Mouse (Mus musculus): Measurements from ENCODE around the gene Rad51b. TPM values are rescaled to one million over a fixed set of nuclear protein-coding genes. Genes with fewer than 3 reads are reported as not detected.
A peak's percentile ranks its signal among the peaks of the same experiment; 100 is the strongest.

The Rad51b gene
- polyA plus RNA-seq, 1 experiment from 2014 or later, result 7.7 TPM

- no peak overlapping the region; the same call in 1 of the 2 replicates for H3K27ac ChIP-seq
- no peak overlapping the region for H3K4me2 ChIP-seq
- WGBS, result 74% methylated on average over 5 of the region's 5 CpGs
Measured at GRCm38 (mm10) chr12:79531809-79532798, 235.0 kb downstream of the Rad51b start.

GRCm38 (mm10) chr12:79534778-79535177 lies 237.7 kb downstream of the Rad51b start:
- peak; percentile 12; the same call in 1 of the 2 replicates for ATAC-seq (ENCODE audit: low FRiP score)
- H3K4me2 ChIP-seq, result 0 out of 2 replicates have a peak overlapping the region, but pooled peaks have one; percentile 9
- peaks cover 36% of the 10 kb centered on the region for H3K4me1 ChIP-seq
- H3K36me3 ChIP-seq (replicated peaks), result no peaks in the 10 kb centered on the region
- no peak overlapping the region for H3K4me3 ChIP-seq (replicated peaks)
- peaks cover 21% of the 10 kb centered on the region for H3K27me3 ChIP-seq
- WGBS, result 26% methylated on average over 1 of the region's 1 CpGs
- peak overlapping the region; percentile 47 for H3K27ac ChIP-seq
- no peaks in the 10 kb centered on the region for H3K9me3 ChIP-seq
- H3K9ac ChIP-seq, result no peak overlapping the region

More at GRCm38 (mm10) chr12:79531809-79532798, 235.0 kb downstream of the Rad51b start:
- Histone ChIP-seq H3K4me3 (replicated peaks) (no peak overlapping the region), H3K9me3 (no peaks in the 10 kb centered on the region), H3K27me3 (peaks cover 5% of the 10 kb centered on the region), H3K9ac (no peak overlapping the region), H3K36me3 (replicated peaks) (no peaks in the 10 kb centered on the region; the same call in 1 of the 2 replicates), H3K4me1 (peaks cover 40% of the 10 kb centered on the region)
- ATAC-seq (ENCODE audit: low FRiP score), result no peak

GRCm38 (mm10) chr12:79535532-79536437 lies 238.7 kb downstream of the Rad51b start:
- H3K9me3 ChIP-seq, result no peaks in the 10 kb centered on the region
- peak overlapping the region; percentile 70 for H3K27ac ChIP-seq
- H3K4me2 ChIP-seq, result 0 out of 2 replicates have a peak overlapping the region, but pooled peaks have one; percentile 9
- peaks cover 29% of the 10 kb centered on the region for H3K27me3 ChIP-seq
- WGBS, result 12% methylated on average over 9 of the region's 9 CpGs
- peaks cover 28% of the 10 kb centered on the region for H3K4me1 ChIP-seq
- no peaks in the 10 kb centered on the region for H3K36me3 ChIP-seq (replicated peaks)
- H3K4me3 ChIP-seq (replicated peaks), result no peak overlapping the region
- H3K9ac ChIP-seq, result no peak overlapping the region
- peak; percentile 84 for ATAC-seq (ENCODE audit: low FRiP score)

- Histone ChIP-seq H3K27me3 (peaks cover 26% of the 10 kb centered on the region), H3K4me2 (no peak overlapping the region), H3K36me3 (replicated peaks) (no peaks in the 10 kb centered on the region), H3K4me1 (peaks cover 14% of the 10 kb centered on the region), H3K27ac (no peak overlapping the region), H3K4me3 (replicated peaks) (no peak overlapping the region), H3K9me3 (no peaks in the 10 kb centered on the region), H3K9ac (no peak overlapping the region)
- WGBS, result 57% methylated on average over 5 of the region's 5 CpGs
- no peak for ATAC-seq (ENCODE audit: low FRiP score)
Measured at GRCm38 (mm10) chr12:79540176-79540575, 243.1 kb downstream of the Rad51b start.

GRCm38 (mm10) chr12:79541581-79541980 lies 244.5 kb downstream of the Rad51b start:
- Histone ChIP-seq H3K4me2 (no peak overlapping the region), H3K36me3 (replicated peaks) (no peaks in the 10 kb centered on the region), H3K27me3 (peaks cover 26% of the 10 kb centered on the region), H3K27ac (no peak overlapping the region), H3K9me3 (no peaks in the 10 kb centered on the region), H3K4me1 (peaks cover 5% of the 10 kb centered on the region; the same call in 1 of the 2 replicates), H3K9ac (no peak overlapping the region), H3K4me3 (replicated peaks) (no peak overlapping the region)
- 84% methylated on average over 6 of the region's 6 CpGs for WGBS
- no peak for ATAC-seq (ENCODE audit: low FRiP score)

GRCm38 (mm10) chr12:79545063-79545462 lies 248.0 kb downstream of the Rad51b start:
- ATAC-seq (ENCODE audit: low FRiP score), result no peak
- Histone ChIP-seq H3K4me3 (replicated peaks) (no peak overlapping the region), H3K27me3 (peaks cover 7% of the 10 kb centered on the region), H3K9me3 (no peaks in the 10 kb centered on the region), H3K36me3 (replicated peaks) (no peaks in the 10 kb centered on the region), H3K4me1 (peaks cover 11% of the 10 kb centered on the region), H3K9ac (no peak overlapping the region), H3K27ac (no peak overlapping the region), H3K4me2 (no peak overlapping the region)
- 84% methylated on average over 3 of the region's 3 CpGs for WGBS

- WGBS, result 73% methylated on average over 6 of the region's 6 CpGs
- Histone ChIP-seq H3K4me1 (peaks cover 11% of the 10 kb centered on the region), H3K9ac (no peak overlapping the region), H3K27ac (no peak overlapping the region), H3K36me3 (replicated peaks) (no peaks in the 10 kb centered on the region), H3K27me3 (no peaks in the 10 kb centered on the region), H3K4me3 (replicated peaks) (no peak overlapping the region), H3K4me2 (no peak overlapping the region), H3K9me3 (no peaks in the 10 kb centered on the region)
- ATAC-seq (ENCODE audit: low FRiP score), result no peak
Measured at GRCm38 (mm10) chr12:79547556-79547955, 250.5 kb downstream of the Rad51b start.

GRCm38 (mm10) chr12:79548607-79549330 lies 251.7 kb downstream of the Rad51b start:
- Histone ChIP-seq H3K27ac (0 out of 2 replicates have a peak overlapping the region, but pooled peaks have one; percentile 25), H3K4me3 (replicated peaks) (no peak overlapping the region), H3K9ac (no peak overlapping the region), H3K36me3 (replicated peaks) (no peaks in the 10 kb centered on the region), H3K4me1 (peaks cover 6% of the 10 kb centered on the region), H3K4me2 (no peak overlapping the region), H3K9me3 (no peaks in the 10 kb centered on the region), H3K27me3 (no peaks in the 10 kb centered on the region)
- WGBS, result 70% methylated on average over 8 of the region's 8 CpGs
- ATAC-seq (ENCODE audit: low FRiP score), result no peak

- no peaks in the 10 kb centered on the region for H3K27me3 ChIP-seq
- H3K4me2 ChIP-seq, result no peak overlapping the region
- peaks cover 6% of the 10 kb centered on the region for H3K4me1 ChIP-seq
- H3K27ac ChIP-seq, result no peak overlapping the region
- no peaks in the 10 kb centered on the region for H3K9me3 ChIP-seq
- ATAC-seq (ENCODE audit: low FRiP score), result no peak
- no peak overlapping the region for H3K4me3 ChIP-seq (replicated peaks)
- H3K36me3 ChIP-seq (replicated peaks), result no peaks in the 10 kb centered on the region
- 62% methylated on average over 7 of the region's 7 CpGs for WGBS
- no peak overlapping the region for H3K9ac ChIP-seq
Measured at GRCm38 (mm10) chr12:79550049-79550682, 253.1 kb downstream of the Rad51b start.

GRCm38 (mm10) chr12:79551274-79551673 lies 254.2 kb downstream of the Rad51b start:
- no peak for ATAC-seq (ENCODE audit: low FRiP score)
- Histone ChIP-seq H3K27ac (no peak overlapping the region), H3K9me3 (no peaks in the 10 kb centered on the region), H3K4me2 (no peak overlapping the region), H3K4me1 (peaks cover 6% of the 10 kb centered on the region), H3K4me3 (replicated peaks) (no peak overlapping the region), H3K36me3 (replicated peaks) (no peaks in the 10 kb centered on the region), H3K9ac (no peak overlapping the region), H3K27me3 (no peaks in the 10 kb centered on the region)
- WGBS, result 90% methylated on average over 1 of the region's 1 CpGs

- Histone ChIP-seq H3K27me3 (no peaks in the 10 kb centered on the region), H3K4me3 (replicated peaks) (no peak overlapping the region), H3K27ac (no peak overlapping the region), H3K36me3 (replicated peaks) (no peaks in the 10 kb centered on the region), H3K9ac (no peak overlapping the region), H3K4me1 (no peaks in the 10 kb centered on the region), H3K9me3 (no peaks in the 10 kb centered on the region), H3K4me2 (no peak overlapping the region)
- no peak for ATAC-seq (ENCODE audit: low FRiP score)
Measured at GRCm38 (mm10) chr12:79553056-79553455, 256.0 kb downstream of the Rad51b start.

Measured in forebrain, embryonic 12.5 days (tissue).